Comparison of ENCODE assay signal across 8 mouse cellular contexts in the genomic region with DNA sequence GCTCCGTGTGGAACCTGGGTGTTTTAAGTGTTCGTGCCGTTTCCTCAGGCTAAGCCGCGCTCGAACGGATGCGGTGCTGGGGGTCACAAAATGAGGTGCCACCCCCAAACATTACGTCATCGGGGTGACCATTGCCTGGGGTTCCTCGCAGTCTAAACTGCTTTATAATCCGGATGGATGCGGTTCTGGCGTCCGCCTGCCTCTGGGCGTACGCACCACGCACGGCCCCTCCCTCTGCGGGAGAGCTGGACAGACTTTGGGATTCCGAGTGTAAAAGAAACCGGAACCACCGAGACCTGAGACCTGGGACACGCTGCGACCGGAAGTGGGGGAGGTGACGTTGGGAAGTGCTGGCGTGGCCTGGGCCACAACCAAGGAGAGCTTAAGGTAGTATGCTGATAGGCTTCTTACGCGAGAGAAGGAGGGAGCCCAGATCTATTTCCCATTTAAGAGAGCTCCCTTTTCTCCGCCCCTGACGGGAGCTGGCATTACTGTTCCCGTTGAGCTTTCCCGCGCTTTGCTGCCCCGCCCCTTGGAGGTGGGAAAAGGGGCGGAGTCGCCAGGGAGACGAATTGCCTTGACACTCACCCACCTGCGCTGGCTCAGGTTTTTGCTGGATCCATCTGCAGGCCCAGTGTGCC. TPM values are rescaled to one million over a fixed set of nuclear protein-coding genes. Genes with fewer than 3 reads are reported as not detected.
DNase-seq lines count a peak whose midpoint lies in the region; ATAC-seq and TF ChIP-seq lines count a peak whose summit lies in the region.

No protein-coding gene starts in this region.

- H3K27ac ChIP-seq in hindbrain, embryonic 13.5 days, result peak overlapping the region; percentile 96

- H3K9ac ChIP-seq in hindbrain, embryonic 13.5 days, result peak overlapping the region; percentile 88

- peak overlapping the region; percentile 71 for H3K4me2 ChIP-seq in hindbrain, embryonic 13.5 days

- H3K4me1 ChIP-seq in hindbrain, embryonic 13.5 days (replicated peaks), result peaks cover 28% of the 10 kb centered on the region

- no peaks in the 10 kb centered on the region for H3K27me3 ChIP-seq in Patski
- no peaks in the 10 kb centered on the region for H3K27me3 ChIP-seq in hindbrain, embryonic 13.5 days

- peak; percentile 74 for ATAC-seq in Patski
- peak; percentile 80 for ATAC-seq in hindbrain, embryonic 13.5 days (ENCODE audit: low FRiP score)

- TF ChIP-seq CTCF in Patski (IDR thresholded peaks at IDR 0.05), result no peak

- POLR2A ChIA-PET in Patski (lab: Charles Lee), result interaction anchor here (0.6 to 5.0 kb wide), 7 partner anchors 13 to 104 kb away, joined by 3 to 21 read pairs (median 3); partner anchors contain the start of genes Pi4kb and Psmd4

- peak overlapping the region; percentile 80 for H3K4me3 ChIP-seq in hindbrain, embryonic 13.5 days

- no peaks in the 10 kb centered on the region for H3K9me3 ChIP-seq in hindbrain, embryonic 13.5 days

- in situ Hi-C loops in Patski (cut with MboI; ENCODE audit: low pct_unique_long_range_greater_than_20kb), result no loop called here

- peaks cover 13% of the 10 kb centered on the region for H3K36me3 ChIP-seq in hindbrain, embryonic 13.5 days

- WGBS in hindbrain, embryonic 13.5 days, result under 1% methylated on average over 40 of the region's 40 CpGs

- DNase-seq in Patski (ENCODE audit: low read depth, low spot score), result peak; percentile 96
- peak; percentile 98 for DNase-seq in cerebellum, postnatal 14 days
- peak; percentile 92 for DNase-seq in frontal cortex, postnatal 14 days (ENCODE audit: low spot score in 2 of 2)
- DNase-seq in layer of hippocampus, postnatal 25 days (ENCODE audit: extremely low spot score in 1 of 2, low spot score in 1 of 2), result peak; percentile 74 to 81
- DNase-seq in lung, postnatal 25 days (ENCODE audit: low spot score), result peak; percentile 95
- DNase-seq in retina, embryonic 14.5 days (ENCODE audit: low spot score), result peak; percentile 84
- peak; percentile 91 for DNase-seq in thymus, postnatal 4 days

- CTCF ChIA-PET in Patski (lab: Charles Lee), result interaction anchor here (0.9 to 1.7 kb wide), 6 partner anchors 11 to 68 kb away, joined by 4 to 10 read pairs (median 6); no protein-coding TSS in a partner anchor

RNA-seq across cellular contexts. Expression of gene Zfp687, which starts 0.8 kb away (rescaled TPM):
- polyA plus RNA-seq in Patski (2021), result 66.7 TPM
- polyA plus RNA-seq in hindbrain, embryonic 13.5 days (2015; fragmentation: Nextera tagmentation; extraction: Ambion mirVana), result 21.6 and 22.8 TPM in 2 replicates
- total RNA-seq in layer of hippocampus, postnatal 25 days (2021), result 10 to 100 TPM; 23.4 to 30.0 TPM

RNA-seq across cellular contexts. Expression of gene Psmd4, which starts 26.4 kb away (rescaled TPM):
- polyA plus RNA-seq in Patski (2021), result 355 TPM
- polyA plus RNA-seq in hindbrain, embryonic 13.5 days (2015; fragmentation: Nextera tagmentation; extraction: Ambion mirVana), result 269 and 277 TPM in 2 replicates
- total RNA-seq in layer of hippocampus, postnatal 25 days (2021), result 100 to 1,000 TPM; 156 to 163 TPM

RNA-seq across cellular contexts. Expression of gene Pi4kb, which starts 41.5 kb away (rescaled TPM):
- polyA plus RNA-seq in Patski (2021), result 85.2 TPM
- polyA plus RNA-seq in hindbrain, embryonic 13.5 days (2015; fragmentation: Nextera tagmentation; extraction: Ambion mirVana), result 23.2 and 24.7 TPM in 2 replicates
- total RNA-seq in layer of hippocampus, postnatal 25 days (2021), result 10 to 100 TPM; 52.5 to 58.0 TPM

Comparison
In these comparisons a context has a peak if more than half of its experiments do, and no peak if none do; other contexts are left out.
1. Peak in every context shown above with its lines: DNase-seq, ATAC-seq, H3K4me3 ChIP-seq and H3K27ac ChIP-seq.